9 mouse cellular contexts compared by ENCODE assay signal in genomic region chr11:51960967-51961471, GRCm38 (mm10). TPM values are rescaled to one million over a fixed set of nuclear protein-coding genes. Genes with fewer than 3 reads are reported as not detected.
DNase-seq lines count a peak whose midpoint lies in the region; ATAC-seq and TF ChIP-seq lines count a peak whose summit lies in the region.
"Had no signal": no experiment of that assay in that cellular context is flagged by ENCODE, and none has a peak within 500 bp of the region (broad histone marks: within the 10 kb centered on the region; RNA-seq: fewer than 3 reads in every experiment).

No protein-coding gene starts in this region.

- peak; percentile 75 for TF ChIP-seq CTCF in lung, postnatal 0 days (IDR thresholded peaks at IDR 0.05)

- no peak overlapping the region for H3K4me3 ChIP-seq in lung, postnatal 0 days (ENCODE audit: low read depth, low read length)
- H3K4me3 ChIP-seq: neural tube, embryonic 12.5 days had no signal

- 35% methylated on average over 11 of the region's 11 CpGs for WGBS in lung, postnatal 0 days

- H3K27ac ChIP-seq in lung, postnatal 0 days (ENCODE audit: low read length) = peak overlapping the region; percentile 73
- H3K27ac ChIP-seq: neural tube, embryonic 12.5 days had no signal

- no peaks in the 10 kb centered on the region for H3K36me3 ChIP-seq in lung, postnatal 0 days (ENCODE audit: insufficient read depth, low read length)
- H3K36me3 ChIP-seq: neural tube, embryonic 12.5 days had no signal

- H3K9ac ChIP-seq in lung, postnatal 0 days (replicated peaks; ENCODE audit: low read depth) = no peak overlapping the region
- H3K9ac ChIP-seq: neural tube, embryonic 12.5 days had no signal

- H3K27me3 ChIP-seq in lung, postnatal 0 days (replicated peaks; ENCODE audit: insufficient read depth, low read length) = no peaks in the 10 kb centered on the region
- H3K27me3 ChIP-seq: neural tube, embryonic 12.5 days had no signal

- peak; percentile 14 for DNase-seq in cerebellum, adult 9-11 months
- no peak for DNase-seq in cerebellum, adult 11 months
- peak; percentile 23 for DNase-seq in right cerebral cortex, adult 18-20 months
- no peak for DNase-seq in right cerebral cortex, postnatal 25 days
- DNase-seq in lung, postnatal 0 days (ENCODE audit: low spot score) = peak; percentile 92
- DNase-seq in spleen, postnatal 36 days (ENCODE audit: low spot score in 2 of 2) = no peak
- DNase-seq in cerebellum, adult 11-12 months = no peak

- H3K4me1 ChIP-seq in lung, postnatal 0 days (ENCODE audit: insufficient read depth, low read depth, low read length) = no peaks in the 10 kb centered on the region
- H3K4me1 ChIP-seq: neural tube, embryonic 12.5 days had no signal

- peak; percentile 96 for ATAC-seq in lung, postnatal 0 days
- ATAC-seq in activated CD4-positive, CD25-positive, alpha-beta regulatory T cell, adult 4 months = no peak

- H3K9me3 ChIP-seq in lung, postnatal 0 days (ENCODE audit: low read length) = no peaks in the 10 kb centered on the region
- H3K9me3 ChIP-seq: neural tube, embryonic 12.5 days had no signal

- H3K4me2 ChIP-seq in lung, postnatal 0 days (replicated peaks; ENCODE audit: low read depth, low read length) = no peak overlapping the region
- H3K4me2 ChIP-seq: neural tube, embryonic 12.5 days had no signal

- TF ChIP-seq EP300 in lung, postnatal 0 days (IDR thresholded peaks at IDR 0.05) = no peak

RNA-seq across cellular contexts. Expression of gene Cdkn2aipnl, which starts 6.4 kb away (rescaled TPM):
- 55.9 and 56.9 TPM in 2 replicates for polyA plus RNA-seq in lung, postnatal 0 days (2015; fragmentation: Nextera tagmentation; extraction: Ambion mirVana)
- 10 to 100 TPM; 80.8 to 84.4 TPM for polyA plus RNA-seq in activated CD4-positive, CD25-positive, alpha-beta regulatory T cell, adult 4 months (2017; shearing (Covaris generic))

RNA-seq across cellular contexts. Expression of gene Ube2b, which starts 39.5 kb away (rescaled TPM):
- polyA plus RNA-seq in lung, postnatal 0 days (2015; fragmentation: Nextera tagmentation; extraction: Ambion mirVana) = 276 and 280 TPM in 2 replicates
- 100 to 1,000 TPM; 141 to 220 TPM for polyA plus RNA-seq in activated CD4-positive, CD25-positive, alpha-beta regulatory T cell, adult 4 months (2017; shearing (Covaris generic))

RNA-seq across cellular contexts. Expression of gene Cdkl3, which starts 43.0 kb away (rescaled TPM):
- 6.1 and 6.4 TPM in 2 replicates for polyA plus RNA-seq in lung, postnatal 0 days (2015; fragmentation: Nextera tagmentation; extraction: Ambion mirVana)
- 1 to 10 TPM; 3.1 to 4.0 TPM for polyA plus RNA-seq in activated CD4-positive, CD25-positive, alpha-beta regulatory T cell, adult 4 months (2017; shearing (Covaris generic))

Comparison
In these comparisons a context has a peak if more than half of its experiments do, and no peak if none do; other contexts are left out.
1. DNase-seq: peak in cerebellum, adult 9-11 months (single experiment), right cerebral cortex, adult 18-20 months (single experiment) and lung, postnatal 0 days (single experiment); none in cerebellum, adult 11 months (single experiment), right cerebral cortex, postnatal 25 days (single experiment), spleen, postnatal 36 days (0 of 2) and cerebellum, adult 11-12 months (single experiment).